Mouse (Mus musculus) brain, adult 10 weeks (tissue): ENCODE data around the gene N4bp2l1. TPM values are rescaled to one million over a fixed set of nuclear protein-coding genes. Genes with fewer than 3 reads are reported as not detected.

Experiments used
- polyA plus RNA-seq: library from polyadenylated mRNA; stranded (reverse); fragments of 350-450 nt; fragmentation: Illumina TruSeq; extraction: RNeasy Lipid Tissue Mini Kit (QIAGEN cat#74804); gene quantifications from one replicate; pipeline ENCODE4 v1.2.3, GENCODE M21; 2015; ENCODE audit warnings: low read depth, low replicate concordance

N4bp2l1 gene
- polyA plus RNA-seq: 45.8 TPM

GRCm38 (mm10) chr5:150597088-150597487 lies at the start of gene N4bp2l1:
N4bp2l1 (minus strand) TSS chr5:150597188.

GRCm38 (mm10) chr5:150521937-150522866 lies 74.8 kb downstream of the N4bp2l1 start, which contains the start of gene Brca2:
Brca2 (plus strand) TSS chr5:150522630.

Other genes starting within 250 kb of the N4bp2l1 start
- gene Zar1l, start 79.0 kb downstream of the N4bp2l1 start, polyA plus RNA-seq: 0.57 TPM
- 3.9 TPM for gene Brca2, start 74.6 kb downstream of the N4bp2l1 start, polyA plus RNA-seq
- gene N4bp2l2, start 69.0 kb upstream of the N4bp2l1 start, polyA plus RNA-seq: 39.6 TPM
- 48.5 TPM for gene Pds5b, start 76.6 kb upstream of the N4bp2l1 start, polyA plus RNA-seq